Mouse (Mus musculus): ENCODE results near the gene Maea. TPM values are rescaled to one million over a fixed set of nuclear protein-coding genes. Genes with fewer than 3 reads are reported as not detected.
A peak's percentile ranks its signal among the peaks of the same experiment; 100 is the strongest.

The Maea gene
- polyA plus RNA-seq, 1 experiment: 114 TPM

GRCm38 (mm10) chr5:33377801-33378301 is 42.5 kb downstream of the Maea start:
- TF ChIP-seq MYOD1 (IDR thresholded peaks at IDR 0.05; ENCODE audit: control insufficient read depth in 1 of 3, insufficient read length in 2 of 3, low read depth in 2 of 3): no peak
- no peak for TF ChIP-seq MAX (IDR thresholded peaks at IDR 0.05; ENCODE audit: low read depth)
- TF ChIP-seq E2F4 (IDR thresholded peaks at IDR 0.05; ENCODE audit: insufficient read depth): no peak
- no peak for TF ChIP-seq TCF12 (IDR thresholded peaks at IDR 0.05; ENCODE audit: insufficient read depth, poor library complexity, severe bottlenecking)
- no peak for TF ChIP-seq CEBPB (IDR thresholded peaks at IDR 0.05; ENCODE audit: insufficient read depth, poor library complexity, severe bottlenecking)
- TF ChIP-seq MYOG (IDR thresholded peaks at IDR 0.05; ENCODE audit: control insufficient read depth in 1 of 3, insufficient read depth in 1 of 3, insufficient read length in 2 of 3, low read depth in 2 of 3): no peak
- TF ChIP-seq REST (IDR thresholded peaks at IDR 0.05; ENCODE audit: insufficient read depth, insufficient read length): no peak
- no peak for TF ChIP-seq POLR2AphosphoS2 (IDR thresholded peaks at IDR 0.05; ENCODE audit: insufficient read length, low read depth)
- no peak for TF ChIP-seq TCF3 (IDR thresholded peaks at IDR 0.05; ENCODE audit: insufficient read length, low read depth)
- no peaks in the 10 kb centered on the region for H3K79me2 ChIP-seq (ENCODE audit: control insufficient read depth, insufficient read depth)

GRCm38 (mm10) chr5:33378302-33378854 is 43.1 kb downstream of the Maea start, which contains the start of gene Uvssa:
Uvssa (plus strand) TSS chr5:33378549.
- Histone ChIP-seq H3K27me3 (ENCODE audit: control insufficient read depth, insufficient read depth, insufficient read length) (no peaks in the 10 kb centered on the region), H3K4me2 (ENCODE audit: low read depth) (peak within 1 kb of the TSS; percentile 97), H3K79me2 (ENCODE audit: control insufficient read depth, insufficient read depth) (no peaks in the 10 kb centered on the region), H3K36me3 (ENCODE audit: control insufficient read depth, insufficient read depth) (peaks cover under 1% of the 10 kb centered on the region), H3K4me3 (peak within 1 kb of the TSS; percentile 68), H3ac (ENCODE audit: control insufficient read depth, insufficient read length) (peak within 1 kb of the TSS; percentile 28)
- TF ChIP-seq REST (IDR thresholded peaks at IDR 0.05; ENCODE audit: insufficient read depth, insufficient read length): peak; percentile 20
- TF ChIP-seq E2F4 (IDR thresholded peaks at IDR 0.05; ENCODE audit: insufficient read depth): peak; percentile 45
- TF ChIP-seq MAX (IDR thresholded peaks at IDR 0.05; ENCODE audit: low read depth): no peak
- TF ChIP-seq POLR2A (IDR thresholded peaks at IDR 0.05; ENCODE audit: insufficient read length, low read depth): peak; percentile 84
- peak; percentile 81 for TF ChIP-seq CEBPB (IDR thresholded peaks at IDR 0.05; ENCODE audit: insufficient read depth, poor library complexity, severe bottlenecking)
- peak; percentile 95 for TF ChIP-seq POLR2AphosphoS2 (IDR thresholded peaks at IDR 0.05; ENCODE audit: insufficient read length, low read depth)
- no peak for TF ChIP-seq USF1 (IDR thresholded peaks at IDR 0.05; ENCODE audit: low read depth)

More at GRCm38 (mm10) chr5:33377801-33378301, 42.5 kb downstream of the Maea start:
- Histone ChIP-seq H3K4me2 (ENCODE audit: low read depth) (peak overlapping the region; percentile 97), H3ac (ENCODE audit: control insufficient read depth, insufficient read length) (peak overlapping the region; percentile 28), H3K4me3 (peak overlapping the region; percentile 68), H3K36me3 (ENCODE audit: control insufficient read depth, insufficient read depth) (peaks cover 4% of the 10 kb centered on the region), H3K27me3 (ENCODE audit: control insufficient read depth, insufficient read depth, insufficient read length) (no peaks in the 10 kb centered on the region)

GRCm38 (mm10) chr5:33387550-33387949 is 52.2 kb downstream of the Maea start:
- Histone ChIP-seq H3ac (ENCODE audit: control insufficient read depth, insufficient read length) (no peak overlapping the region), H3K4me3 (no peak overlapping the region), H3K27me3 (ENCODE audit: control insufficient read depth, insufficient read depth, insufficient read length) (no peaks in the 10 kb centered on the region), H3K79me2 (ENCODE audit: control insufficient read depth, insufficient read depth) (no peaks in the 10 kb centered on the region), H3K4me2 (ENCODE audit: low read depth) (no peak overlapping the region), H3K36me3 (ENCODE audit: control insufficient read depth, insufficient read depth) (no peaks in the 10 kb centered on the region)
- TF ChIP-seq SRF (IDR thresholded peaks at IDR 0.05; ENCODE audit: control insufficient read depth, insufficient read length, low read depth): no peak
- no peak for TF ChIP-seq MYOG (IDR thresholded peaks at IDR 0.05; ENCODE audit: control insufficient read depth in 1 of 3, insufficient read depth in 1 of 3, insufficient read length in 2 of 3, low read depth in 2 of 3)
- TF ChIP-seq MYOD1 (IDR thresholded peaks at IDR 0.05; ENCODE audit: control insufficient read depth in 1 of 3, insufficient read length in 2 of 3, low read depth in 2 of 3): no peak
- no peak for TF ChIP-seq MAX (IDR thresholded peaks at IDR 0.05; ENCODE audit: low read depth)
- TF ChIP-seq TCF3 (IDR thresholded peaks at IDR 0.05; ENCODE audit: insufficient read length, low read depth): no peak
- TF ChIP-seq CEBPB (IDR thresholded peaks at IDR 0.05; ENCODE audit: insufficient read depth, poor library complexity, severe bottlenecking): no peak
- TF ChIP-seq POLR2AphosphoS2 (IDR thresholded peaks at IDR 0.05; ENCODE audit: insufficient read length, low read depth): no peak
- no peak for TF ChIP-seq E2F4 (IDR thresholded peaks at IDR 0.05; ENCODE audit: insufficient read depth)
- no peak for TF ChIP-seq REST (IDR thresholded peaks at IDR 0.05; ENCODE audit: insufficient read depth, insufficient read length)
- no peak for TF ChIP-seq TCF12 (IDR thresholded peaks at IDR 0.05; ENCODE audit: insufficient read depth, poor library complexity, severe bottlenecking)
- TF ChIP-seq USF1 (IDR thresholded peaks at IDR 0.05; ENCODE audit: low read depth): no peak
- no peak for TF ChIP-seq POLR2A (IDR thresholded peaks at IDR 0.05; ENCODE audit: insufficient read length, low read depth)

GRCm38 (mm10) chr5:33393803-33394202 is 58.5 kb downstream of the Maea start:
- Histone ChIP-seq H3K4me3 (no peak overlapping the region), H3ac (ENCODE audit: control insufficient read depth, insufficient read length) (no peak overlapping the region), H3K4me2 (ENCODE audit: low read depth) (no peak overlapping the region), H3K79me2 (ENCODE audit: control insufficient read depth, insufficient read depth) (no peaks in the 10 kb centered on the region), H3K36me3 (ENCODE audit: control insufficient read depth, insufficient read depth) (no peaks in the 10 kb centered on the region), H3K27me3 (ENCODE audit: control insufficient read depth, insufficient read depth, insufficient read length) (no peaks in the 10 kb centered on the region)
- TF ChIP-seq USF1 (IDR thresholded peaks at IDR 0.05; ENCODE audit: low read depth) (no peak), TCF3 (IDR thresholded peaks at IDR 0.05; ENCODE audit: insufficient read length, low read depth) (no peak), MYOG (IDR thresholded peaks at IDR 0.05; ENCODE audit: control insufficient read depth in 1 of 3, insufficient read depth in 1 of 3, insufficient read length in 2 of 3, low read depth in 2 of 3) (peak in 1 of 3 experiments; percentile 15), MYOD1 (IDR thresholded peaks at IDR 0.05; ENCODE audit: control insufficient read depth in 1 of 3, insufficient read length in 2 of 3, low read depth in 2 of 3) (peak in 1 of 3 experiments; percentile 28), POLR2A (IDR thresholded peaks at IDR 0.05; ENCODE audit: insufficient read length, low read depth) (no peak), TCF12 (IDR thresholded peaks at IDR 0.05; ENCODE audit: insufficient read depth, poor library complexity, severe bottlenecking) (no peak), E2F4 (IDR thresholded peaks at IDR 0.05; ENCODE audit: insufficient read depth) (no peak), CEBPB (IDR thresholded peaks at IDR 0.05; ENCODE audit: insufficient read depth, poor library complexity, severe bottlenecking) (no peak), SRF (IDR thresholded peaks at IDR 0.05; ENCODE audit: control insufficient read depth, insufficient read length, low read depth) (no peak)
